Mouse (Mus musculus) neural tube, embryonic 13.5 days (tissue): ENCODE measurements around the gene Vmn2r-ps159. TPM values are rescaled to one million over a fixed set of nuclear protein-coding genes. Genes with fewer than 3 reads are reported as not detected.
"Not testable (repeated sequence)": the region's sequence is repeated elsewhere in the genome, so short reads cannot be mapped to it uniquely, and the experiment has no call there.

Experiments
- ATAC-seq: fragments of 200-750 bp; cut with Nextera tagmentation; 2 replicates; pipeline ENCODE4 v1.8.0; 2017; ENCODE audit warnings: low read depth, mild to moderate bottlenecking, moderate TSS enrichment, moderate library complexity
- H3K27ac ChIP-seq: fragments of 300-500 bp; sonication (generic); replicated peaks from 2 replicates; pipeline ENCODE4 v1.5.1; 2015; ENCODE audit warnings: moderate library complexity, mild to moderate bottlenecking, inconsistent platforms
- H3K27me3 ChIP-seq: fragments of 300-500 bp; sonication (generic); 2 replicates; pipeline ENCODE4 v1.6.1; 2015; ENCODE audit warnings: mild to moderate bottlenecking, inconsistent platforms
- H3K36me3 ChIP-seq: fragments of 300-500 bp; sonication (generic); 2 replicates; pipeline ENCODE4 v1.6.1; 2015; ENCODE audit warnings: mild to moderate bottlenecking, inconsistent platforms
- H3K4me1 ChIP-seq: fragments of 300-500 bp; sonication (generic); replicated peaks from 2 replicates; pipeline ENCODE4 v1.6.1; 2015; ENCODE audit warnings: inconsistent platforms
- H3K4me2 ChIP-seq: fragments of 300-500 bp; sonication (generic); 2 replicates; pipeline ENCODE4 v1.6.1; 2015; ENCODE audit warnings: inconsistent platforms, mild to moderate bottlenecking, moderate library complexity
- H3K4me3 ChIP-seq: fragments of 300-500 bp; sonication (generic); 2 replicates; pipeline ENCODE4 v1.5.1; 2015; ENCODE audit warnings: mild to moderate bottlenecking, inconsistent platforms
- H3K9ac ChIP-seq: fragments of 300-500 bp; sonication (generic); 2 replicates; pipeline ENCODE4 v1.6.1; 2015; ENCODE audit warnings: moderate library complexity, mild to moderate bottlenecking, inconsistent platforms
- H3K9me3 ChIP-seq: fragments of 300-500 bp; sonication (generic); 2 replicates; pipeline ENCODE4 v1.6.1; 2016; ENCODE audit warnings: inconsistent platforms
- WGBS: fragments of 180-500 bp; shearing (Covaris S2); methylation state at CpG from one replicate; pipeline ENCODE4 v1.1.7; 2015; 5-methylcytosine and 5-hydroxymethylcytosine counted together
- polyA plus RNA-seq: library from polyadenylated mRNA; unstranded; fragments of >200 nt; fragmentation: Nextera tagmentation; extraction: Ambion mirVana; gene quantifications from 2 replicates; pipeline ENCODE4 v1.2.1, GENCODE M21; 2015

Vmn2r-ps159 gene
- polyA plus RNA-seq, result not detected in 2 replicates

GRCm38 (mm10) chr4:156330803-156331202 is at the start of gene Vmn2r-ps159:
Gene Vmn2r-ps159 (plus strand): TSS chr4:156331103.
- ATAC-seq, H3K4me3 ChIP-seq, H3K9me3 ChIP-seq, H3K9ac ChIP-seq, H3K4me2 ChIP-seq, H3K27me3 ChIP-seq, H3K4me1 ChIP-seq, H3K36me3 ChIP-seq, H3K27ac ChIP-seq: not testable (repeated sequence)
- 75% methylated on average over 3 of the region's 3 CpGs for WGBS

- not testable (repeated sequence) for H3K4me2 ChIP-seq, H3K4me1 ChIP-seq, H3K36me3 ChIP-seq, H3K27ac ChIP-seq, H3K4me3 ChIP-seq, H3K9ac ChIP-seq, ATAC-seq, H3K27me3 ChIP-seq
- peaks cover 24% of the 10 kb centered on the region for H3K9me3 ChIP-seq
- WGBS, result 82% methylated on average over 4 of the region's 4 CpGs
Measured at GRCm38 (mm10) chr4:156341601-156342504, 10.9 kb downstream of the Vmn2r-ps159 start.

GRCm38 (mm10) chr4:156342569-156343325 is 11.8 kb downstream of the Vmn2r-ps159 start:
- H3K27me3 ChIP-seq, result no peaks in the 10 kb centered on the region
- 79% methylated on average over 2 of the region's 2 CpGs for WGBS
- H3K4me2 ChIP-seq, result no peak overlapping the region
- peak; percentile 72 for ATAC-seq
- no peak overlapping the region for H3K4me3 ChIP-seq
- no peak overlapping the region for H3K9ac ChIP-seq
- no peak overlapping the region for H3K27ac ChIP-seq
- H3K9me3 ChIP-seq, result peaks cover 23% of the 10 kb centered on the region
- no peaks in the 10 kb centered on the region for H3K36me3 ChIP-seq
- H3K4me1 ChIP-seq, result no peaks in the 10 kb centered on the region

- no peak for ATAC-seq
- peaks cover 23% of the 10 kb centered on the region for H3K9me3 ChIP-seq
- H3K36me3 ChIP-seq, result no peaks in the 10 kb centered on the region
- H3K27me3 ChIP-seq, result no peaks in the 10 kb centered on the region
- no peaks in the 10 kb centered on the region for H3K4me1 ChIP-seq
- H3K9ac ChIP-seq, result no peak overlapping the region
- H3K27ac ChIP-seq, result no peak overlapping the region
- 72% methylated on average over 1 of the region's 1 CpGs for WGBS
- no peak overlapping the region for H3K4me3 ChIP-seq
- H3K4me2 ChIP-seq, result no peak overlapping the region
Measured at GRCm38 (mm10) chr4:156343332-156343731, 12.4 kb downstream of the Vmn2r-ps159 start.

GRCm38 (mm10) chr4:156356756-156357437 is 26.0 kb downstream of the Vmn2r-ps159 start:
- H3K4me3 ChIP-seq, H3K27me3 ChIP-seq, H3K4me2 ChIP-seq, H3K4me1 ChIP-seq, H3K27ac ChIP-seq, H3K36me3 ChIP-seq, H3K9ac ChIP-seq: not testable (repeated sequence)
- H3K9me3 ChIP-seq, result peaks cover 11% of the 10 kb centered on the region; the same call in 1 of the 2 replicates
- WGBS, result 71% methylated on average over 3 of the region's 3 CpGs
- peak; percentile 36; the same call in 1 of the 2 replicates for ATAC-seq

Other genes with a start within 250 kb of the Vmn2r-ps159 start
- 25.0 and 27.7 TPM in 2 replicates for gene 9430015G10Rik, start 221.1 kb upstream of the Vmn2r-ps159 start, polyA plus RNA-seq
- gene Rnf223, start 200.6 kb upstream of the Vmn2r-ps159 start, polyA plus RNA-seq, result 0.66 and 0.69 TPM in 2 replicates
- gene Agrn, start 133.6 kb upstream of the Vmn2r-ps159 start, polyA plus RNA-seq, result 120 and 122 TPM in 2 replicates
- gene Isg15, start 130.3 kb upstream of the Vmn2r-ps159 start, polyA plus RNA-seq, result 0.84 and 2.2 TPM in 2 replicates
- gene AW011738, start 127.8 kb upstream of the Vmn2r-ps159 start, polyA plus RNA-seq, result 5.1 and 5.6 TPM in 2 replicates
- gene Perm1, start 115.2 kb upstream of the Vmn2r-ps159 start, polyA plus RNA-seq, result 1.8 TPM in 2 replicates
- gene Plekhn1, start 96.2 kb upstream of the Vmn2r-ps159 start, polyA plus RNA-seq, result 26.1 and 27.3 TPM in 2 replicates
- 49.5 and 54.8 TPM in 2 replicates for gene Noc2l, start 95.1 kb upstream of the Vmn2r-ps159 start, polyA plus RNA-seq
- gene Samd11, start 75.4 kb upstream of the Vmn2r-ps159 start, polyA plus RNA-seq, result 2.1 and 2.9 TPM in 2 replicates